Mouse (Mus musculus) spleen, adult 2 months (tissue): ENCODE measurements around the gene Atg3.

Experiments
- CTCF ChIP-seq: fragments of 200-500 bp; IDR thresholded peaks from 2 replicates; pipeline ENCODE4 v1.5.1; 2011; ENCODE audit warnings: mild to moderate bottlenecking, inconsistent platforms; ENCODE audit not compliant: insufficient read depth, insufficient read length, insufficient replicate concordance; ENCODE audit errors: extremely low read depth
- POLR2A ChIP-seq: fragments of 200-500 bp; IDR thresholded peaks from 2 replicates; pipeline ENCODE4 v1.6.1; 2011; ENCODE audit warnings: low read depth, low read length, inconsistent platforms

GRCm38 (mm10) chr16:45231296-45231695, 72.7 kb downstream of the Atg3 start:
- TF ChIP-seq CTCF: no peak
- TF ChIP-seq POLR2A: no peak
